Mouse (Mus musculus): ENCODE data around the gene Ufc1. TPM values are rescaled to one million over a fixed set of nuclear protein-coding genes. Genes with fewer than 3 reads are reported as not detected.
A peak's percentile ranks its signal among the peaks of the same experiment; 100 is the strongest.

The Ufc1 gene
- polyA plus RNA-seq, 1 experiment: 20.0 TPM

DNA sequence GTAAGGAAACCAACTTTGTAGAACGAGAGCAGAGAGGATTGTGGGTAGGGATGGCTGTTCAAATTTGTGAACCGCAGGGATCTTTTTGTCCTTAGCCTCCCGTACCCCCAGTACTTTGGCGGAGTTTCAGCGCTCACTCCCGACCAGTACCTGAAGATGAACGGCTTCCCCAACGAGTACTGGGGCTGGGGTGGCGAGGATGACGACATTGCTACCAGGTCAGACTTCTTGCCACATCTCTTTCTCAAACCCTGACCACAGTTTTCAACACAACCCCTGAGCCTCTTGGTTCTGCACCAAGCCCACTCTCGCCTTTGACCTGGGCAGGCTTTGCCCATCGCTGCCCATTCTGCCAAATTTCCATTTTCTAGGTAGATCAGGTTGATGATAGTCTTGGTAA, 20.7 kb downstream of the Ufc1 start:
- Histone ChIP-seq H3K4me1 (ENCODE audit: control insufficient read depth, insufficient read depth, low read length) (peaks cover 9% of the 10 kb centered on the region), H3K36me3 (ENCODE audit: control insufficient read depth, insufficient read depth, low read length) (peaks cover 2% of the 10 kb centered on the region), H3K27ac (ENCODE audit: control insufficient read depth, insufficient read depth, low read depth, low read length) (no peak overlapping the region), H3K27me3 (ENCODE audit: control insufficient read depth, insufficient read depth, low read length) (no peaks in the 10 kb centered on the region), H3K4me3 (ENCODE audit: control insufficient read depth, low read depth, low read length) (no peak overlapping the region)
- TF ChIP-seq CTCF (IDR thresholded peaks at IDR 0.05; ENCODE audit: control insufficient read depth, insufficient read depth, insufficient replicate concordance, low read depth, low read length) (no peak), POLR2A (IDR thresholded peaks at IDR 0.05; ENCODE audit: control insufficient read depth, low read depth, low read length) (no peak)

DNA sequence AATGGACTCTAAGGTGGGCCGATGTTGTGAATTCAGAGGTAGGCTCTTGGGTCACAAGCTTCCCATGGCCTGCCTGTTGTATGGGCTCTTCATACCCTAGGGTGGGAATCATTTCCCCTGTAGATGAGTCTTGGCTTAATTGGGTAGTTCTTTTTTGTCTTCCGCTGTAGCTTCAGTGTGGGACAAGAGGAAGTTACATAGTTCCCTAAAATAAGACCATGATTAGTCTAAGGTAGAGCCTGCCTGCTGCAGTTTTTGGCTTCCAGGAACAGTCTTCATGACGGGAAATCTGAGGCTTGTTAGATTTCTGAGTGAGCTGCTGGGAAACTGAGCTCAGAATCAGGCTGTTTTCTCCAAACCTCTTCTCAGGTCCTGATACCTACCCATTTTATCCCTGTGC, 22.7 kb downstream of the Ufc1 start:
- TF ChIP-seq POLR2A (IDR thresholded peaks at IDR 0.05; ENCODE audit: control insufficient read depth, low read depth, low read length) (no peak), CTCF (IDR thresholded peaks at IDR 0.05; ENCODE audit: control insufficient read depth, insufficient read depth, insufficient replicate concordance, low read depth, low read length) (no peak)
- peaks cover 9% of the 10 kb centered on the region for H3K4me1 ChIP-seq (ENCODE audit: control insufficient read depth, insufficient read depth, low read length)
- no peak overlapping the region for H3K27ac ChIP-seq (ENCODE audit: control insufficient read depth, insufficient read depth, low read depth, low read length)
- peaks cover 2% of the 10 kb centered on the region for H3K36me3 ChIP-seq (ENCODE audit: control insufficient read depth, insufficient read depth, low read length)
- H3K4me3 ChIP-seq (ENCODE audit: control insufficient read depth, low read depth, low read length): no peak overlapping the region
- no peaks in the 10 kb centered on the region for H3K27me3 ChIP-seq (ENCODE audit: control insufficient read depth, insufficient read depth, low read length)

DNA sequence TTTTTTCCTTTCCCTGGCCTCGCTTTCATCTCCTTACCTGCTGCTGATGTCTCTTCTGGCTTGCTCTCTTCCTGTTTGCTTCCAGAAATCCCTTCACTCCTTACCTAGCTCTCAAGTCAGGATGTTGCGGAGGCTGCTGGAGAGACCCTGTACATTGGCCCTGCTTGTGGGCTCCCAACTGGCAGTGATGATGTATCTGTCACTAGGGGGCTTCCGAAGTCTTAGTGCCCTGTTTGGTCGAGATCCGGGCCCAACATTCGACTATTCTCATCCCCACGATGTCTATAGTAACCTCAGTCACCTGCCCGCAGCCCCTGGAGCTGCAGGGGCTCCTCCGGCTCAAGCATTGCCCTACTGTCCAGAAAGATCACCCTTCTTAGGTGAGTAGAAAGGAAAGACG, 23.2 kb downstream of the Ufc1 start:
- no peaks in the 10 kb centered on the region for H3K27me3 ChIP-seq (ENCODE audit: control insufficient read depth, insufficient read depth, low read length)
- no peak overlapping the region for H3K4me3 ChIP-seq (ENCODE audit: control insufficient read depth, low read depth, low read length)
- TF ChIP-seq CTCF (IDR thresholded peaks at IDR 0.05; ENCODE audit: control insufficient read depth, insufficient read depth, insufficient replicate concordance, low read depth, low read length) (no peak), POLR2A (IDR thresholded peaks at IDR 0.05; ENCODE audit: control insufficient read depth, low read depth, low read length) (no peak)
- H3K36me3 ChIP-seq (ENCODE audit: control insufficient read depth, insufficient read depth, low read length): peaks cover 2% of the 10 kb centered on the region
- peaks cover 9% of the 10 kb centered on the region for H3K4me1 ChIP-seq (ENCODE audit: control insufficient read depth, insufficient read depth, low read length)
- H3K27ac ChIP-seq (ENCODE audit: control insufficient read depth, insufficient read depth, low read depth, low read length): no peak overlapping the region

DNA sequence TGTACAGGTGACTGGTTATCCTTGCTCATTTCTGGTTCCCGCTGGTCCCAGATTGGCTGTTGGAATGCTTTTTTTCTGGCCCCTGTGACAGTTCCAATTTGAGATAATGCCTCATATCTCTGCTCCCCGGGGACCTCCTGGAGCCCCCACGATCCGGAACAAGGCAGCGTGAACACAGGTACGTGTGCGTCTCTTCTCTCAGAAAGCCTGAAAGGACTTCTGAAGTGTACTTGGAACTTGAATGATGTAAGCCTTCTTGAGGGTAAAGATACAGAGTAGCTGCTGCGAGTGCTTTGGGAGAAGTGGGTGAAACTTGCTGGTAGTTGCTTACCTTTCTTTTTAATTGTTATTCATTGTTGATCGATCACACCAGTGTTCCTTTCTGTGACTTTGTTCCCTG, 23.6 kb downstream of the Ufc1 start:
- Histone ChIP-seq H3K4me3 (ENCODE audit: control insufficient read depth, low read depth, low read length) (peak overlapping the region; percentile 94), H3K4me1 (ENCODE audit: control insufficient read depth, insufficient read depth, low read length) (peaks cover 9% of the 10 kb centered on the region), H3K36me3 (ENCODE audit: control insufficient read depth, insufficient read depth, low read length) (peaks cover 2% of the 10 kb centered on the region), H3K27me3 (ENCODE audit: control insufficient read depth, insufficient read depth, low read length) (no peaks in the 10 kb centered on the region), H3K27ac (ENCODE audit: control insufficient read depth, insufficient read depth, low read depth, low read length) (no peak overlapping the region; the same call in 1 of the 2 replicates)
- TF ChIP-seq CTCF (IDR thresholded peaks at IDR 0.05; ENCODE audit: control insufficient read depth, insufficient read depth, insufficient replicate concordance, low read depth, low read length) (no peak), POLR2A (IDR thresholded peaks at IDR 0.05; ENCODE audit: control insufficient read depth, low read depth, low read length) (no peak)

DNA sequence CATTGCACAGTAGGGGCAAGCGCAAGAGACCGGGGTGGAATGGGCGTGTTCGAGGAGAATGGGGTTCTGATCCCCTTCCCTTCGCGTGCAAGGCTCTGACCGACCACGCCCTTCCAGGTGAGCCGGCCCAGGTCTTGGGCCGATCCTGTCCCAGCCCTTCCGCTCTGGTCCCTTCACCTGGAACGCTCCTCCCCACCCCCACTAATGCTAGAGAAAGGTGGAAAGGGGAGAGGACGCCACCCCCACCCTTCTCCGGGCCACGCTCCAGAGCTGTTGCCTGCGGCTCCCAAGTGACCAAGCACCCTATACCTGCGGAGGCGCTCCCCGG, 24.3 kb downstream of the Ufc1 start:
- peak overlapping the region; percentile 94 for H3K4me3 ChIP-seq (ENCODE audit: control insufficient read depth, low read depth, low read length)
- H3K36me3 ChIP-seq (ENCODE audit: control insufficient read depth, insufficient read depth, low read length): peaks cover 2% of the 10 kb centered on the region
- peak overlapping the region; percentile 80 for H3K27ac ChIP-seq (ENCODE audit: control insufficient read depth, insufficient read depth, low read depth, low read length)

DNA sequence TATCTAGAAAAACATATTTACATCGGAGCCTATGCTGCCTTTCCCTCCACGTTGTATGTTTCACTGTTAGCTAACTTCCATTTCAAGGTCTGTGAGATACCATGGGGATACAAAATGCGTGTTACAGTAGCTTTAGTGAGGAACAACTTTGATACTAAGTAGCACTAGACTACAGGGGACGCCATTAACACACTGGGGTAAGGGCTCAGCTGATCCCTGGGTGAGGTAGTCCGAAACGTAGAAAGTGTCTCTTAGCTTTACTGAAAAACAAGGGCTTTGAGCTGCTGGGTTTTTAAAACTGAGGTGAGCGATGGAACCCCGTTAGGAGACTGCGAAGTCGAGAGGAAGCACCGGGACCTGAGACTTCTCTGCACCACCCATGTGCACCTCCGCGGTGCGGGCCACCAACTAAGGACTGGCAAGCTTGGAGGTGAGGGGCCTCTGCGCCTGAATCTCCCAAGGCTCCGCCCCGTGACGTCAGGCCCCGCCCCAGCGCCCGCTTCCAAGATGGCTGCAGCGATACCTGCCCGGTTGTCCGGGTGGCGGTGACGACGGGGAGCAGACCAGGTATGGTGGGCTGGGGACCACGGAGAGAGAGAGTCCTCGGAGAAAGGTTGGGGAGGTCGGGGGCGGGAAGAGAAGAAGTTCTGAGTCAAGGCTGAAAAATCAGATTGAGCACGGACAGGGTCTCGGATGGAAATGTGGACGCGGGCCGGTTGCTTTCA, 24.8 kb downstream of the Ufc1 start, which contains the start of gene B4galt3:
B4galt3 (plus strand) TSS at position 481 of the 725 bp plus-strand sequence.
- H3K36me3 ChIP-seq (ENCODE audit: control insufficient read depth, insufficient read depth, low read length): peaks cover 2% of the 10 kb centered on the region
- peaks cover 9% of the 10 kb centered on the region for H3K4me1 ChIP-seq (ENCODE audit: control insufficient read depth, insufficient read depth, low read length)
- peak within 1 kb of the TSS; percentile 80 for H3K27ac ChIP-seq (ENCODE audit: control insufficient read depth, insufficient read depth, low read depth, low read length)
- TF ChIP-seq POLR2A (IDR thresholded peaks at IDR 0.05; ENCODE audit: control insufficient read depth, low read depth, low read length): peak; percentile 95
- no peak for TF ChIP-seq CTCF (IDR thresholded peaks at IDR 0.05; ENCODE audit: control insufficient read depth, insufficient read depth, insufficient replicate concordance, low read depth, low read length)
- peak within 1 kb of the TSS; percentile 94 for H3K4me3 ChIP-seq (ENCODE audit: control insufficient read depth, low read depth, low read length)
- no peaks in the 10 kb centered on the region for H3K27me3 ChIP-seq (ENCODE audit: control insufficient read depth, insufficient read depth, low read length)

More for the DNA sequence above, 24.3 kb downstream of the Ufc1 start:
- Histone ChIP-seq H3K4me1 (ENCODE audit: control insufficient read depth, insufficient read depth, low read length) (peaks cover 9% of the 10 kb centered on the region), H3K27me3 (ENCODE audit: control insufficient read depth, insufficient read depth, low read length) (no peaks in the 10 kb centered on the region)
- TF ChIP-seq POLR2A (IDR thresholded peaks at IDR 0.05; ENCODE audit: control insufficient read depth, low read depth, low read length): no peak

DNA sequence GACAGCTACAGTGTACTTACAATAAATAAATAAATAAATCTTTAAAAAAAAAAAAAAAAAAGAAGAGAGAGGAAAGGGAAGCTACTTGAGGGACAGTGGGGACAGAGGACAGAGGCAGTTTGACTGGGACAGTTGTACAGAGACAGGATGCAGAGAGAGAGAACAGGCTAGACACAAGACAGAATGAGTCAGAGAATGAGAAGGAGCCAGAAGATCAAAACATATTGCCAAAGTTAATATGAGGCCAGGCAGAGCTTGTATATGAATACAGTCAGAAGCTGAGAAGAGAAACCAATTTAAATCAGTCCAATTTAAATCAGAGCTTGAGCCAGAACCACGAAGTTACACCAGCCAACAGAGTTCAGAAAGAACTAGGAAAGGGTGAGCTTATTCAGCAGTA, 26.5 kb downstream of the Ufc1 start:
- Histone ChIP-seq H3K36me3 (ENCODE audit: control insufficient read depth, insufficient read depth, low read length) (no peaks in the 10 kb centered on the region), H3K27me3 (ENCODE audit: control insufficient read depth, insufficient read depth, low read length) (no peaks in the 10 kb centered on the region), H3K4me3 (ENCODE audit: control insufficient read depth, low read depth, low read length) (no peak overlapping the region), H3K4me1 (ENCODE audit: control insufficient read depth, insufficient read depth, low read length) (peaks cover 9% of the 10 kb centered on the region), H3K27ac (ENCODE audit: control insufficient read depth, insufficient read depth, low read depth, low read length) (no peak overlapping the region)
- TF ChIP-seq POLR2A (IDR thresholded peaks at IDR 0.05; ENCODE audit: control insufficient read depth, low read depth, low read length) (no peak), CTCF (IDR thresholded peaks at IDR 0.05; ENCODE audit: control insufficient read depth, insufficient read depth, insufficient replicate concordance, low read depth, low read length) (no peak)
